Mouse (Mus musculus) intestine, embryonic 16.5 days (tissue): ENCODE measurements around the gene Cdv3. TPM values are rescaled to one million over a fixed set of nuclear protein-coding genes. Genes with fewer than 3 reads are reported as not detected.
"Not testable (repeated sequence)": the region's sequence is repeated elsewhere in the genome, so short reads cannot be mapped to it uniquely, and the experiment has no call there.

ENCODE experiments used
- ATAC-seq: fragments of 200-750 bp; cut with Nextera tagmentation; 2 replicates; pipeline ENCODE4 v1.8.0; 2017; ENCODE audit warnings: moderate TSS enrichment, moderate library complexity
- H3K27ac ChIP-seq: fragments of 300-500 bp; sonication (generic); 2 replicates; pipeline ENCODE4 v1.5.1; 2014; ENCODE audit warnings: mild to moderate bottlenecking, low read length
- H3K27me3 ChIP-seq: fragments of 300-500 bp; sonication (generic); replicated peaks from 2 replicates; pipeline ENCODE4 v1.6.1; 2014; ENCODE audit warnings: low read length, control low read depth, mixed read lengths; ENCODE audit not compliant: control insufficient read depth, insufficient read depth
- H3K36me3 ChIP-seq: fragments of 300-500 bp; sonication (generic); 2 replicates; pipeline ENCODE4 v1.6.1; 2014; ENCODE audit warnings: low read length, control low read depth; ENCODE audit not compliant: control insufficient read depth, insufficient read depth
- H3K4me1 ChIP-seq: fragments of 300-500 bp; sonication (generic); 2 replicates; pipeline ENCODE4 v1.6.1; 2014; ENCODE audit warnings: low read length, control low read depth, mixed read lengths; ENCODE audit not compliant: control insufficient read depth, insufficient read depth
- H3K4me2 ChIP-seq: fragments of 300-500 bp; sonication (generic); 2 replicates; pipeline ENCODE4 v1.6.1; 2014; ENCODE audit warnings: low read depth, low read length, control low read depth
- H3K4me3 ChIP-seq: fragments of 300-500 bp; sonication (generic); 2 replicates; pipeline ENCODE4 v1.5.1; 2014; ENCODE audit warnings: mild to moderate bottlenecking, low read length
- H3K9ac ChIP-seq: fragments of 300-500 bp; sonication (generic); 2 replicates; pipeline ENCODE4 v1.6.1; 2014; ENCODE audit warnings: low read depth, low read length
- H3K9me3 ChIP-seq: fragments of 300-500 bp; sonication (generic); 2 replicates; pipeline ENCODE4 v1.6.1; 2016; ENCODE audit warnings: low read length, control low read depth; ENCODE audit not compliant: control insufficient read depth
- WGBS: fragments of 180-500 bp; shearing (Covaris S2); extraction: QIAGEN DNeasy Blood & Tissue Kit; methylation state at CpG from one replicate; pipeline ENCODE4 v1.1.7; 2014; 5-methylcytosine and 5-hydroxymethylcytosine counted together
- polyA plus RNA-seq: library from polyadenylated mRNA; unstranded; fragments of >200 nt; fragmentation: Nextera tagmentation; extraction: Ambion mirVana; gene quantifications from 2 replicates; pipeline ENCODE4 v1.2.1, GENCODE M21; 2015

Gene Cdv3
- polyA plus RNA-seq, 1 experiment from 2014 or later: 89.4 TPM

- Histone ChIP-seq H3K9ac (no peak overlapping the region), H3K9me3 (no peaks in the 10 kb centered on the region), H3K36me3 (peaks cover 10% of the 10 kb centered on the region; the same call in 1 of the 2 replicates), H3K27ac (no peak overlapping the region), H3K4me2 (no peak overlapping the region), H3K27me3 (no peaks in the 10 kb centered on the region), H3K4me1 (peaks cover 10% of the 10 kb centered on the region), H3K4me3 (no peak overlapping the region)
- no peak for ATAC-seq
- WGBS: 81% methylated on average over 4 of the region's 4 CpGs
These were observed 7.1 kb downstream of the Cdv3 start for GRCm38 (mm10) chr9:103358545-103358944.

DNA sequence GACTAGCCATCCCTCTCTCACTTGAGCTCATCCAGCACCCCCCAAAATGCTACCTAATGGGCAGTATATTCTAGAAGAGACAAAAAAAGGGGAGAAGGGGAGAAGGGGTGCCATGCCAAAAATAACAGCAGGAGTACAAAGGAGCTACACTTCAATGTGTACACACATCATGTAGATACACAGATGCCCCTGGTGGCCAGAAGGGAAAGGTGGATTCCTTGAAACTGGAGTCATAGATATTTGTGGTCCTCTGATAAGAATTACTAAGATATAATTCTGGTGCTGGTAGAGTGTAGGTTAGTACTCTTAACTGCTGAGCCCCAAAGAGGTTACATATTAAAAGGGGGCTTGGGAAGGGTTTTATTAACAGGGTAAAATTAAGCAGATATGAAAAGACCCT lies 7.7 kb downstream of the Cdv3 start:
- Histone ChIP-seq H3K9ac (no peak overlapping the region), H3K4me1 (peaks cover 4% of the 10 kb centered on the region; the same call in 1 of the 2 replicates), H3K4me3 (no peak overlapping the region), H3K9me3 (no peaks in the 10 kb centered on the region), H3K4me2 (no peak overlapping the region), H3K36me3 (peaks cover 9% of the 10 kb centered on the region; the same call in 1 of the 2 replicates), H3K27ac (no peak overlapping the region), H3K27me3 (no peaks in the 10 kb centered on the region)
- peak; percentile 28; the same call in 1 of the 2 replicates for ATAC-seq

DNA sequence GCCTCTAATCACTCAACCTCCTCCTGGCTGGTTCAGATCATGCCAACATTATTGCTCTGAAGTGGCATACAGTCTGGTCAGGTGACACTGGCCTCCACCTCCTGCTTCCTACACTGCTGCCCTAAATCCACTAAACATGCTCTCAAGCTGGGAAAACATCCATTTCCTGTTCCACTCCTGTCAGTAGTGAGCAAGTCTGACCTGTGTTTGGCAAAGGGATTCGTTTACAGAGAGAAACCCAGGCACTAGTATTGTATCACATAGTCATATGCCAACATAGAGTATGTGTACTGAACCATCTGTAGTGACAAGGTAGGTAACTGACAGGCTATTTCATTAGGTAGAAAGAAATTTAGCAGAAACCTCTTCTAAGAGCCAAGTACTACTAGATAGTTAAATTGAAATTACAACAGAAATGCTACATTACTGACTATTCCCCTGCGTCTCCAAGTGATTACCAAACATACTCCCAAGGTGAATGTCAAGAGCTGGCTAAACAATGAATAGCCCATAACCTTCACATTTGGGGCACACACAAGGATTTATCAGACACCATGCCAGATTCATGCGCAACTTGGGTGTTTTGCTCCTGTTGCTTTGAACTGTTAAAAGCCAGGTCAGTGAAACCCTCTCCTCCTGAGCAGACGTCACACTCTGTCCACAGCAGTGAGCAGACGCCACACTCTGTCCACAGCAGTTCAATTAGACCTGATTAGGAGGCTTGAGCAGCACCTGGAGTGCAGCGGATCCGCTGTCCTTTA lies 12.0 kb downstream of the Cdv3 start:
- H3K36me3 ChIP-seq: peaks cover 17% of the 10 kb centered on the region
- not testable (repeated sequence) for H3K4me3 ChIP-seq, H3K27ac ChIP-seq, ATAC-seq, H3K4me2 ChIP-seq, H3K9ac ChIP-seq, H3K4me1 ChIP-seq, H3K27me3 ChIP-seq, H3K9me3 ChIP-seq
- 77% methylated on average over 7 of the region's 7 CpGs for WGBS

DNA sequence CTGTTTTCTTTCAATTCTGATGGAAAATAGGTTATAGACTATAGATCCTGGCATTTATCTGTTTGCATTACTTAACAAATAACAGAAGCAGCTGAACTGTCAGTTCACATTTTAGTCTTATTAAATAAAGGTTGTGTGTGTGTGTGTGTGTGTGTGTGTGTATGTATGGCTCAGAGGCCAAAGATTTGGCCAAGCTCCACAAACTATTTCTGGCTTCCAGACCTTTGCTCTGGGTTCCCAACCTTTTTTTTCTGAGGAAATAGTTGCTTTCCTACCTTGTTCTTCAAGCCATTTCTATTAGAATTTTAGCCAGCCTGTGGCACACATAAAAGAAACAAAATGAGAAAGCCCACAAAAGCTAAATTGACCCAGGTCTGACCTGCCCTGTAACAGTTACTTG lies 16.8 kb downstream of the Cdv3 start:
- Histone ChIP-seq H3K9me3 (no peaks in the 10 kb centered on the region), H3K27ac (no peak overlapping the region), H3K4me1 (no peaks in the 10 kb centered on the region), H3K4me2 (no peak overlapping the region), H3K36me3 (peaks cover 14% of the 10 kb centered on the region), H3K9ac (no peak overlapping the region), H3K4me3 (no peak overlapping the region), H3K27me3 (no peaks in the 10 kb centered on the region)
- no peak for ATAC-seq

DNA sequence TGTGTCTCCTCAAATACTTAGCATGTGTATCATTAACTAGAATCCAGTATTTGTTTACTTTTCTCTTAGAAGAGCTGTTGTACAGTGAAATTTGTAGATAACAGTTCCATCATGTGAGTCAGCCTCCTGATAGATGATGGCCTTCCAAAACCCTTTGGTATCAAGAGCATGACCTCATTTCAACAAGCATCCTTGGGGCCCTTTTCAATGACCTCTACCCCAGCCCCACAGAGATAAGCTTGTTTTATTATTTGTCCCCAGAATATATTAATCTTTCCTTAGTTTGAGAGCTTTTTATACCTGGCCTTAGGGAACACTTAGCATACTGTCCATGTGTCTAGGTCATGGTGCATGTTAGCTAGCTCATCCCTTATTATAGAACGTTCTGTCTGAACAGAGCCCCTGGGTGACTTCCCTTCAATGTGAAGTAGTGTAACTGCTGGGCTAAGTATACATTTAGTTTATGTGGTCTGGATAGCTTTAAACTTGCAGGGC lies 17.6 kb downstream of the Cdv3 start:
- peaks cover 14% of the 10 kb centered on the region for H3K36me3 ChIP-seq
- no peak overlapping the region for H3K4me3 ChIP-seq
- no peaks in the 10 kb centered on the region for H3K4me1 ChIP-seq
- no peak for ATAC-seq
- no peaks in the 10 kb centered on the region for H3K9me3 ChIP-seq
- H3K27ac ChIP-seq: no peak overlapping the region
- no peaks in the 10 kb centered on the region for H3K27me3 ChIP-seq
- 70% methylated on average over 1 of the region's 1 CpGs for WGBS
- H3K4me2 ChIP-seq: no peak overlapping the region
- no peak overlapping the region for H3K9ac ChIP-seq

DNA sequence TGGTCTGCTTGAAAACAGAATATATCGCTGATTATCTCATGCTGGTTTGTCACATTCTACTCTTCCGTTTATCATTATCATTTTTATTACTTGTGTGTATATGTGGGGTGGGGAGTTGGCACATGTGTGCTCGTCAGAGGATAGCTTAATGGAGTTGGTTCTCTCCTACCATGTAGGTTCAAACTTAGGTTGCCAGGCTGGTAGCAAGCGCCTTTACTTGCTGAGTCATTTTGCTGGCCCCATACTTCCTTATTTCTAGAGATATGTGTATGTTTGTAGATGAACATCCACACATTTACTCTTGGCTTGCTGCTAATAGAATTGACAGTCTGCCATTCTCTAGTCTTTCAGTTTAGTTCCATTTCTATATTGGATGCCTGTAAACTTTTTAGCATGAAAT lies 18.6 kb downstream of the Cdv3 start:
- Histone ChIP-seq H3K27me3 (no peaks in the 10 kb centered on the region), H3K4me1 (no peaks in the 10 kb centered on the region), H3K4me3 (no peak overlapping the region), H3K4me2 (no peak overlapping the region), H3K9me3 (no peaks in the 10 kb centered on the region), H3K36me3 (peaks cover 10% of the 10 kb centered on the region), H3K9ac (no peak overlapping the region), H3K27ac (no peak overlapping the region)
- 80% methylated on average over 4 of the region's 4 CpGs for WGBS
- ATAC-seq: 0 out of 2 replicates have a peak, but pooled peaks have one; percentile 27

GRCm38 (mm10) chr9:103336912-103337311 lies 28.7 kb downstream of the Cdv3 start:
- Histone ChIP-seq H3K4me1 (no peaks in the 10 kb centered on the region), H3K9me3 (no peaks in the 10 kb centered on the region), H3K4me2 (no peak overlapping the region), H3K27me3 (no peaks in the 10 kb centered on the region), H3K27ac (no peak overlapping the region), H3K36me3 (peaks cover 25% of the 10 kb centered on the region), H3K9ac (no peak overlapping the region), H3K4me3 (no peak overlapping the region)
- no peak for ATAC-seq

- WGBS: 90% methylated on average over 6 of the region's 6 CpGs
- Histone ChIP-seq H3K9me3 (no peaks in the 10 kb centered on the region), H3K4me1 (no peaks in the 10 kb centered on the region), H3K9ac (no peak overlapping the region), H3K4me2 (no peak overlapping the region), H3K27ac (no peak overlapping the region), H3K4me3 (no peak overlapping the region), H3K36me3 (peaks cover 18% of the 10 kb centered on the region), H3K27me3 (no peaks in the 10 kb centered on the region)
- no peak for ATAC-seq
These were observed 33.0 kb downstream of the Cdv3 start for GRCm38 (mm10) chr9:103332663-103333062.

GRCm38 (mm10) chr9:103326449-103326848 lies 39.2 kb downstream of the Cdv3 start:
- H3K27ac ChIP-seq: no peak overlapping the region
- H3K4me3 ChIP-seq: no peak overlapping the region
- H3K4me1 ChIP-seq: no peaks in the 10 kb centered on the region
- WGBS: 71% methylated on average over 9 of the region's 9 CpGs
- H3K9ac ChIP-seq: no peak overlapping the region
- peaks cover 19% of the 10 kb centered on the region for H3K36me3 ChIP-seq
- no peaks in the 10 kb centered on the region for H3K9me3 ChIP-seq
- H3K27me3 ChIP-seq: no peaks in the 10 kb centered on the region
- peak; percentile 82 for ATAC-seq
- H3K4me2 ChIP-seq: no peak overlapping the region

- Histone ChIP-seq H3K36me3 (peaks cover 24% of the 10 kb centered on the region), H3K4me1 (no peaks in the 10 kb centered on the region), H3K9me3 (no peaks in the 10 kb centered on the region), H3K27me3 (no peaks in the 10 kb centered on the region), H3K4me2 (no peak overlapping the region), H3K9ac (no peak overlapping the region), H3K4me3 (no peak overlapping the region), H3K27ac (no peak overlapping the region)
- no peak for ATAC-seq
- WGBS: 100% methylated on average over 1 of the region's 2 CpGs
These were observed 41.0 kb downstream of the Cdv3 start for GRCm38 (mm10) chr9:103324678-103325077.
